Mouse (Mus musculus) kidney, adult 2 months (tissue): ENCODE data around the gene Ccdc120. TPM values are rescaled to one million over a fixed set of nuclear protein-coding genes. Genes with fewer than 3 reads are reported as not detected.

ENCODE experiments used
- DNase-seq: peaks from one replicate; pipeline ENCODE4 v3.0.0; 2021
- H3K27ac ChIP-seq: fragments of 200-500 bp; 2 replicates; pipeline ENCODE4 v1.5.1; 2012; ENCODE audit warnings: low read depth, low read length, control low read depth, inconsistent platforms; ENCODE audit not compliant: insufficient read depth
- H3K27me3 ChIP-seq: fragments of 200-500 bp; replicated peaks from 2 replicates; pipeline ENCODE4 v1.6.1; 2012; ENCODE audit warnings: mild to moderate bottlenecking, moderate library complexity, low read length, inconsistent platforms; ENCODE audit not compliant: control insufficient read depth, insufficient read depth
- H3K36me3 ChIP-seq: fragments of 200-500 bp; 2 replicates; pipeline ENCODE4 v1.6.1; 2012; ENCODE audit warnings: mild to moderate bottlenecking, moderate library complexity, low read length, inconsistent platforms; ENCODE audit not compliant: control insufficient read depth, insufficient read depth
- H3K4me1 ChIP-seq: fragments of 200-500 bp; 2 replicates; pipeline ENCODE4 v1.6.1; 2011; ENCODE audit warnings: low read length; ENCODE audit not compliant: control insufficient read depth, insufficient read depth
- H3K4me3 ChIP-seq: fragments of 200-500 bp; 2 replicates; pipeline ENCODE4 v1.5.1; 2011; ENCODE audit warnings: mild to moderate bottlenecking, low read depth, low read length, control low read depth; ENCODE audit not compliant: insufficient read depth
- CTCF ChIP-seq: fragments of 200-500 bp; conservative IDR thresholded peaks from 2 replicates; pipeline ENCODE4 v1.5.1; 2011; ENCODE audit warnings: low read depth, mild to moderate bottlenecking, control low read depth, low read length, moderate library complexity, mixed read lengths; ENCODE audit not compliant: insufficient read depth, insufficient read length
- POLR2A ChIP-seq: fragments of 200-500 bp; IDR thresholded peaks from one replicate; pipeline ENCODE4 v1.6.1; 2011; ENCODE audit warnings: low read depth, low read length, control low read depth
- WGBS: fragments of 180-500 bp; shearing (Covaris S2); methylation state at CpG from one replicate; pipeline ENCODE4 v1.1.7; 2018; 5-methylcytosine and 5-hydroxymethylcytosine counted together
- polyA plus RNA-seq: library from polyadenylated mRNA; depleted of rRNA; stranded (reverse); fragments of >200 nt; gene quantifications from 2 replicates; pipeline ENCODE4 v1.2.3, GENCODE M21; 2012

Ccdc120 gene
- polyA plus RNA-seq, 1 experiment, result 8.3 TPM

GRCm38 (mm10) chrX:7745429-7745828 lies 5.3 kb downstream of the Ccdc120 start:
- Histone ChIP-seq H3K27me3 (no peaks in the 10 kb centered on the region), H3K27ac (no peak overlapping the region), H3K4me1 (no peaks in the 10 kb centered on the region), H3K4me3 (no peak overlapping the region), H3K36me3 (no peaks in the 10 kb centered on the region)
- 78% methylated on average over 8 of the region's 8 CpGs for WGBS
- no peak for TF ChIP-seq POLR2A
- TF ChIP-seq CTCF, result no peak
- DNase-seq, result no peak

- Histone ChIP-seq H3K27ac (no peak overlapping the region), H3K27me3 (no peaks in the 10 kb centered on the region), H3K4me1 (no peaks in the 10 kb centered on the region), H3K36me3 (no peaks in the 10 kb centered on the region), H3K4me3 (no peak overlapping the region)
- WGBS, result 43% methylated on average over 1 of the region's 1 CpGs
- no peak for DNase-seq
- TF ChIP-seq POLR2A (no peak), CTCF (no peak)
These were observed 5.8 kb downstream of the Ccdc120 start for GRCm38 (mm10) chrX:7744940-7745339.

DNA sequence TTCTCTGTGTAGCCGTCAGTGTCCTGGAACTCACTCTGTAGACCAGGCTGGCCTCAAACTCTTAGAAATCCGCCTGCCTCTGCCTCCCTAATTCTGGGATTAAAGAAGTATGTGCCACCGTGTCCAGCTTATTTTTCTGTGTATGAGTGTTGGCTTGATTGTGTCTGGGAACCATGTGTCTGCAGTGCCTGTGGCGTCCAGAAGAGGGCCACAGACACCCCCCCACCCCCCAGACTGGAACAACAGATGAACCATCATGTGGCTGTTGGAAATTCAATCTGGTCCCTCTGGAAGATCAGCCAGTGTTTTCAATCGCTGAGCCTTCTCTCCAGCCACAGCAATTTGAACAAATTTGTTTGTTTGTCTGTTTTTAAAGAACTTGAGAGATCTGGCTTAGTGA lies 7.2 kb downstream of the Ccdc120 start:
- H3K4me3 ChIP-seq, result no peak overlapping the region
- H3K4me1 ChIP-seq, result no peaks in the 10 kb centered on the region
- H3K36me3 ChIP-seq, result no peaks in the 10 kb centered on the region
- DNase-seq, result no peak
- no peaks in the 10 kb centered on the region for H3K27me3 ChIP-seq
- no peak overlapping the region for H3K27ac ChIP-seq
- TF ChIP-seq POLR2A, result no peak
- TF ChIP-seq CTCF, result peak; percentile 39
- 55% methylated on average over 5 of the region's 5 CpGs for WGBS

GRCm38 (mm10) chrX:7741103-7741502 lies 9.6 kb downstream of the Ccdc120 start:
- no peak for TF ChIP-seq POLR2A
- no peak for TF ChIP-seq CTCF
- peak overlapping the region; percentile 85 for H3K27ac ChIP-seq
- H3K27me3 ChIP-seq, result no peaks in the 10 kb centered on the region
- 62% methylated on average over 5 of the region's 5 CpGs for WGBS
- no peak for DNase-seq
- H3K4me1 ChIP-seq, result no peaks in the 10 kb centered on the region
- no peaks in the 10 kb centered on the region for H3K36me3 ChIP-seq
- peak overlapping the region; percentile 57 for H3K4me3 ChIP-seq

DNA sequence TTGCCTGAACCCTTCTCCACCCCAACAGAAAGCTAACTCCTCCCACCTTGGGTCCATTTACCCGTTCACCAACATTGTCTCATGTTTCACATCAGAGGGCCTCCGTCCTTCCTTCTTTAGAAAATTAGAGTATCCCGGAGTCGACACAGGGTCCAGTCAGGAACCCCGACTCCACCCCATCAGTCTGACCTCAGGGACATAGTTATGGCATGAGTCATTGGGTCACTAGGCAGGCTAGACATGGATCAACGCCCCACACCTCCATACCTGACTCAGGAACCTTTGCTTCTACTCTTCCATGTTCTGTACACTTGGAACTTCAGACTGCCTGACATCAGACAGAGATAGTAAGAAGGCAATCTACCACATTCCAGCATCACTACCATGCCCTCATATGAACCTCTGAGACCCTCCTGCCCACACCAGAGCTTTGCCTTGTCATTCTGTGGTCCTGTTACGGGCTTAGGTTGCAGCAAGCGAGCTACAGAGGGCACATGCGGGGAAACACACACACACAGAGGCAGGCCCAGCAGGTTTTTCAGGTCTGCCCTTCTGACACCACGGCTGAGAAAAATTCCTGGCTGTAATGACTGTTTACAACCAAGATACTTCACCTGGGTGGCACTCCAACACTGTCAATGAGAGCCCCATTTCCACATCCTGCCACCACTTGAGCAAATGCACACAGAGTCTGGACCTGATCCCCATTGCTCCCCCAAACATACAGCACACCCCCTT lies 10.5 kb downstream of the Ccdc120 start:
- peak; percentile 36 for DNase-seq
- Histone ChIP-seq H3K27ac (peak overlapping the region; percentile 85), H3K4me1 (no peaks in the 10 kb centered on the region), H3K27me3 (no peaks in the 10 kb centered on the region), H3K36me3 (no peaks in the 10 kb centered on the region), H3K4me3 (peak overlapping the region; percentile 57)
- TF ChIP-seq CTCF (no peak), POLR2A (no peak)
- 31% methylated on average over 10 of the region's 10 CpGs for WGBS

- peak overlapping the region; percentile 85 for H3K27ac ChIP-seq
- H3K36me3 ChIP-seq, result no peaks in the 10 kb centered on the region
- DNase-seq, result peak; percentile 83
- TF ChIP-seq POLR2A (no peak), CTCF (no peak)
- H3K27me3 ChIP-seq, result no peaks in the 10 kb centered on the region
- H3K4me3 ChIP-seq, result no peak overlapping the region
- no peaks in the 10 kb centered on the region for H3K4me1 ChIP-seq
- 40% methylated on average over 14 of the region's 14 CpGs for WGBS
These were observed 11.2 kb downstream of the Ccdc120 start for GRCm38 (mm10) chrX:7739336-7740081.

- no peaks in the 10 kb centered on the region for H3K36me3 ChIP-seq
- no peak overlapping the region for H3K4me3 ChIP-seq
- DNase-seq, result peak; percentile 66
- 32% methylated on average over 17 of the region's 26 CpGs for WGBS
- no peak overlapping the region for H3K27ac ChIP-seq
- H3K27me3 ChIP-seq, result no peaks in the 10 kb centered on the region
- H3K4me1 ChIP-seq, result 0 out of 2 replicates have a peak, but pooled peaks cover 3% of the 10 kb centered on the region
- TF ChIP-seq CTCF (peak; percentile 52), POLR2A (no peak)
These were observed 17.0 kb downstream of the Ccdc120 start for GRCm38 (mm10) chrX:7733571-7734156.
